Mouse (Mus musculus): ENCODE measurements around the gene Dpf1.

Dpf1 gene

GRCm38 (mm10) chr7:29340838-29341237 lies 37.1 kb downstream of the Dpf1 start:
- DNase-seq (ENCODE audit: low spot score in 2 of 2): no peak

- no peak for DNase-seq (ENCODE audit: low spot score in 2 of 2)
Observed at GRCm38 (mm10) chr7:29341722-29342121, 38.0 kb downstream of the Dpf1 start.

- no peak for DNase-seq (ENCODE audit: low spot score in 2 of 2)
Observed at GRCm38 (mm10) chr7:29342489-29343092, 38.8 kb downstream of the Dpf1 start.

- no peak for DNase-seq (ENCODE audit: low spot score in 2 of 2)
Observed at GRCm38 (mm10) chr7:29343746-29344145, 40.0 kb downstream of the Dpf1 start.

GRCm38 (mm10) chr7:29345534-29345933 lies 41.8 kb downstream of the Dpf1 start:
- no peak for DNase-seq (ENCODE audit: low spot score in 2 of 2)

- no peak for DNase-seq (ENCODE audit: low spot score in 2 of 2)
Observed at GRCm38 (mm10) chr7:29346212-29346611, 42.5 kb downstream of the Dpf1 start.

- DNase-seq (ENCODE audit: low spot score in 2 of 2): no peak
Observed at GRCm38 (mm10) chr7:29350489-29350888, 46.7 kb downstream of the Dpf1 start.

GRCm38 (mm10) chr7:29352246-29352645 lies 48.5 kb downstream of the Dpf1 start:
- DNase-seq (ENCODE audit: low spot score in 2 of 2): no peak

- no peak for DNase-seq (ENCODE audit: low spot score in 2 of 2)
Observed at GRCm38 (mm10) chr7:29354161-29354560, 50.4 kb downstream of the Dpf1 start.

- DNase-seq (ENCODE audit: low spot score in 2 of 2): no peak
Observed at GRCm38 (mm10) chr7:29355406-29355805, 51.7 kb downstream of the Dpf1 start.

GRCm38 (mm10) chr7:29361497-29361896 lies 57.7 kb downstream of the Dpf1 start:
- no peak for DNase-seq (ENCODE audit: low spot score in 2 of 2)

GRCm38 (mm10) chr7:29364052-29364451 lies 60.3 kb downstream of the Dpf1 start:
- no peak for DNase-seq (ENCODE audit: low spot score in 2 of 2)

- DNase-seq (ENCODE audit: low spot score in 2 of 2): no peak
Observed at GRCm38 (mm10) chr7:29367166-29368003, 63.6 kb downstream of the Dpf1 start.

Measured in urinary bladder, postnatal 4 days (tissue).